Mouse (Mus musculus): ENCODE data around the gene Dlx6.

Dlx6 gene

DNA sequence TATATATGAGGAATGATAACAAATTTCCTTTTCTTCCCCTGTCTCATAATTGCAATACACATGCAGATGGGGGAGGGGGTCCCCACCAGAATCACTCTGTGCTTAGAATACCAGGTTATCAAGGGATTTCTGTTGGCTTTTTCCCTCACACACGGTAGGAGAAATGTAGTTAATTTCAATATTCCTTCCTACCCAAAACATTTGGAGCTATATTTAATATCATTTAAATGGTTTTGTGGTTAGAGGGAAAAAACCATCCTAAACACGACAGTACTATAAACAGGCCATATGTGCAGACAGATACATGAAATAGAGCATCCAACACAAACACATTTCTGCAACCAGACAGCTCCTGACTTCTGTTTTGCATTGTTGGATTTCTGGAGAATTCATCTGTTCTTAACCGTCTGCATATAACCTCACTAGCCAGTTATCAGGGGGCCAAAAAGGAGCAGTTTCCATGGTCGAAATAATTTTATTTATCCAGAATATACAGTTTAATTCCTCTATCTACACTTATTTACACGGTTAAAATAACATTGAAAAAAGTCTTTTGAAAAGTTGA is 14.3 kb downstream of the Dlx6 start:
- no peak for DNase-seq (ENCODE audit: low spot score in 2 of 2)

DNA sequence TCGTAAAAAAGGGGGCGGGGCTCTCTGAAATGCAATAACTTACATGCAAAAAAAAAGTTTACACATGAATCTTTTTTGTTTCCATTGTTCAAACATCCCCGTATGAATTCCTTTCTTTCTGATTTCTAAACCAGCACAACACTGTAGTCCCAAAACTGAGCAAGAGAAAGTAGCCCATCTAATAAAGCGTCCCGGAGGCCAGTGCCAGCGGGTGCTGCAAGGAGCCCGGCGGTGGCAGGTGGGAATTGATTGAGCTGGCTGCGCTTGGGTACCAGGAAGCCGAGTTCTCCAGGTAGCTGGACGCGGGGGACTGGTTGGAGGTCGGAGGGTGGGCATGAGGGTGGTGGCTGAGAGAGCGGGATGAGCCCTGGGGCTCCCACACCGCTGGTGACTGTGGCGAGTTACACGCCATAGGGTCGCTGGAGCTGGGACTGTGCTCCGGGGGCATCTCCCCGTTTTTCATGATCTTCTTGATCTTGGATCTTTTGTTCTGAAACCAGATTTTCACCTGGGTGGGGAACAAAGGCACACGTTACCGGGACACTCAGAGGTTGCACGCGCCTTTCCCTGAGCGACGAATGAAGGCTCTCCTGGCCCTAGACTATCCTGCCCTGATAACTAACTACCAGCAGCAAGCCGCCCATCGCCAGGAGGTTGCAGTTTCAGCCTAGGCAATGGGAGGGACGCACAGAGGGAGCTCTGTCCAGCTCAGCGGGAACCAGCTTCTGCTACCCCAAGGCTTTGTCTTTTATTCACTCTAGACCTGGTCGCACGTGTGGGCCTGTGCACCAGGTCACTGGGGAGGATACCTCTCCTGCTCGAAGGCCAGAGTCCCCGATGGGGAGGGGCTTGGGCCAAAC is 15.1 kb downstream of the Dlx6 start:
- DNase-seq (ENCODE audit: low spot score in 2 of 2): peak in 1 of 2 experiments; percentile 15

DNA sequence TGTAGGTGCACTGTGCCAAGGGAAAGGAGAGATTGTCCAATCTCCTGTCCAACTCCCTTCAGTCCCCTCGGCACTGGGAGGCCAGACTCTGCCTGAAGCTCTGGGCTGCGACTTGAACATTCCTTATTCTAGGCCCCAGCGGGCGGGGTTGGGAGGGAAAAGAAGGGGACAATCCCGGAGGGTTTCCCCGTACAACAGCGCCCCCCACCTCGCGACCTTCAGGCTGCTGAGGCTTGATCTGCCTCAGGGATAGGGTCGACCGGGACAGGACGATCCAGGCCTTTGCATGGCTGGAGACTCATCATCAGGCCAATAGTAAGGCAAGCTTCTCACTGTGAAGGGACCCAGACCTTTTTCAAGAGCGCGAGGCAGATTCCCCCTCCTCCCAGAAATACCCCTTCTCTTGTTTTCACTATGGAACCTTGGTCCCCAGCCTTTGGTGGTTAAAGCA is 15.7 kb downstream of the Dlx6 start:
- peak in 1 of 2 experiments; percentile 0 for DNase-seq (ENCODE audit: low spot score in 2 of 2)

DNA sequence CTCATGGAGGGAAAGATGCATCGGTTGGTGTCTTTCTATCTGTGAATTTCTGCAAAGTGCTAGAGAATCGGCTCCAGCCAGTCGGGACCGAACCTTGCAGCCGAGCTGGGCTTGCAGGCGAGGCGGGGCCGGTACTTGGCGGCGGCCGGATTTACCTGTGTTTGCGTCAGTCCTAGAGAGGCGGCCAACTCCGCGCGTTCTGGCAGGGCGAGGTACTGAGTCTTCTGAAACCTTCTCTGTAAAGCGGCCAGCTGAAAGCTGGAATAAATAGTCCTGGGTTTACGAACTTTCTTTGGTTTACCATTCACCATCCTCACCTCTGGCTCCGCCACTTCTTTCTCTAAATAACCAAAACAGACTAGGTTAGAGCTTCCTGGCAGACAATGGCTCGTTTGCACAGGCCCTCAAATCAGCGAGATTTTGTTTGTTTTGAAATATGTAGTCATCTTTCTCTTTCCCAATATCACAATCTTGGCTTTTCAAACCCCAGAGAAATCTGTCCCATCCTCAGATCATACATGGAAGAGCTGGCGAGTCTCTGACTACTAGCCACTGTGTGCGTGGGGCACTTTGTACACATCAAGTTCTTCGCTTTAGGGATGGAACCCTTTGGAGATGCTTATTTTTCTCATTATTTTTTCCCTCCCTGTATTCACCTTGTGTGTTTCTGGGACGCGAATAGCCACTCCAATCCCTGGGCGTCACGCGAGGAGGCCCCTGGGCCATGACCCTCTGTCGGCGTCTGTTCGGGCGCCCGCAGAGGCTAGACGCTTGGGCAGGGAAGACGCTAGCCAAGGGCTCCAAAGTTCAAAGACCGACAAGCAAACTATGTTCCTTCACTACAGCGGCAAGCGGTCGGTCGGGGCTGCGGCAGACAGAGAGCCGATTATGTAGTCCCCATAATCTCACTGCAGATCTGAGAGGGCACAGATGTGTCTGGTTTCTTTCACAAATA is 16.5 kb downstream of the Dlx6 start:
- peak; percentile 11 to 31 for DNase-seq (ENCODE audit: low spot score in 2 of 2)

DNA sequence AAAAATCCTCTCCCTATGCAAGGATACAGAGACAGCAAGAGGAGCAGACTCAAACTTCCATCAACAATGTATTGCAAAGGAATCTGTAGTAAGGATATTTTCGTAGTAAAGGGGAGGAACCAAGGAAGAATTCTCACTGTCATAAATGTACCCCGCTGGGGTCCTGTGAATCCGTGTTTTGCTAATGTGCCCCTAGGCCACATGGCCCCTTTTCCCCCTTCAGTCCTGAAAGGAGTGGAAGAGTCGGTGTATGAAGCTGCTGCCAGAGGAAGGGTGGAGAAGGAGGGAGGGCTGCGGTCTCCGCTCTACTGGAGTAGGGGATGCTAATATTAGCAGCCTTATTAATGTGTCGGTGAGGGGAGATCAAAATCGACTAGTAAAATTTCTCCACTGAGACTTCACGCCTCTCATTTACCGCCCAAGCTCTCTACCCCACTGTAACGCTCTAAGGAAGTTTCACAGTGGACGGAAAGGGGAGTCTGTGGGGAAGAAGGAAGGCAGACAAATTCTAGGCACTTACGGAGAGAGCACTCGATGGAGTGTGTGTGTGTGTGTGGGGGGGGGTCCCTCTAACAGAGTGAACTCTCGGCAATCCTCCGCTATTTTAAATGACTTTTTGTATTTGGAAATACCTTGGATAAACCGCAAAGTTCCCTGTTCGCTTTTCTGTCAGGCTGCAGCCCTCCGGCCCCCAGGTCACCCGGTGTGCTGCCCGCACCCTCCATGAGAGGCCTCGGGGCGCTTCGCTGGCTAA is 17.4 kb downstream of the Dlx6 start:
- DNase-seq (ENCODE audit: low spot score in 2 of 2): peak in 1 of 2 experiments; percentile 6

DNA sequence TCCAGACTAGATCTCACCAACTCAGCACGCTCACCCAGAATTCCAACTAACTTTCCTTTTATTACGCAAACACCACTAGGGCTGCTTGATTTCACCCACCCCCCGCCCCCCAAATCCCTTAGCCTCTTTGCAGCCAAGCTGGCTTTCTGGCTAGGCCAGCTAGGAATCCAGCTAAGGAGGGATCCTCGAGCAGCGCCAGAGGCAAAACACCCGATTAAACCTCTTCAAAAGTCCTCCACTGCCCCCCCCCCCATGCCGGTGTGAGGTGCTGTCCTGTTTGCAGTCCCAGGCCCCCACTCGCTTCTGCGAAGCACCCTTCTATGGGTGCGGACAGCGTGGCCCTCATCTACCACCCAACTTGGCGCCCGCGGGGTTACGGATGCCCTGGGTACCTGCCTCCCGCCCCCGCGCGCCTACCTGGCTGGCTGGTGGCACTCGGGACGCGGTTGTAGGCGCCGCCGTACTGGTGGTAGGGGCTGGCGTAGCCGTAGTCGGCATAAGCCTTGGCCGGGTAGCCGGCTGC is 18.0 kb downstream of the Dlx6 start:
- DNase-seq (ENCODE audit: low spot score in 2 of 2): no peak

DNA sequence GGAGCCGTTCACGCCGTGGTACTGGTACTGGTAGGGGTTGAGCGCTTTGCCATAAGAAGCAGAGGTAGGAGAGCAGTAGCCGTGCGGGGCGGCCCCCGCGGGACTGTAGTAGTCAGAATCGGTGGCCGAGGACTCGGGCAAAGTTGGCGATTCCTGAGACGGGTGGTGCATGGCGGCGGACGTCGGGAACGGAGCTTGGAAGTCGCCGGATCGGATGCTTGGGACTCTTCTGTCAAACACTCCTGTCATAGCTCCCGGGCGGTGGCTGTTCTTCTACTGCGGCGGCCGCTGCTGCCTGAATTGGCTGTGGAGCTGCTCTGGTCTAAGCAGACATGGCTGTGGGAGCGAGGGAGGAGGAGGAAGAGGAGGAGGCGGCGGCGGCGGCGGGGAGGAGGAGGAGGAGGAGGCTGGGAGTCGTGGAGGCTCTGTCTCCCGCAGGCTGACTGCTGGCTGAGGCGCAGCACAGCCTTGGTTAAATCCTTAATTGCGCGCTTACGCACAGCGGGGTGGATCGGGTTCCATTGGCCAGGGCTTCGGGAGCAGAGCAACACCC is 18.6 kb downstream of the Dlx6 start, which contains the start of gene Dlx5:
Gene Dlx5 (minus strand): TSS at position 448 of the 553 bp plus-strand sequence.
- peak in 1 of 2 experiments; percentile 46 for DNase-seq (ENCODE audit: low spot score in 2 of 2)

DNA sequence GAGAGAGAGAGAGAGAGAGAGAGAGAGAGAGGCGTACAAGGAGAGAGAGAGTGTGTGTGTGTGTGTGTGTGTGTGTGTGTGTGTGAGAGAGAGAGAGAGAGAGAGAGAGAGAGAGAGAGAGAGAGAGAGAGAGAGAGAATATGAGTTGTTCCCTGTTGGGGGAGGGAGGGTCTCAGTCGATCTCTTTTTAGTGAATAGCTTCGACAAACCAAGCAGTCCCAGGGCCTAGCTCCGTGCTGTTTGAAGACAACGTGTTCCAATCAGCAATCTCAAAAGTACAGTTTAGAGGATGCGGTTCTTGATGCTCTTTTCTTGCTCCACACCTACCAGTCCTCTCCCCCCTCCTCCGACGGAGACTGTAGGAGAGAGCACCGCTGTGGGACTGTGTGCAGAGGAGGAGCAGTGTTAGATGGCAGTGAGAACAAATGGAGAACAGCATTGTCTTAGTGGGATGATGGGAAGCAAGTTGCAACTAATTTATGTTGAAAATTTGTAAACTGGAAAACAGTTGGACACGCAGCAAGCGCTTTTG is 19.2 kb downstream of the Dlx6 start:
- DNase-seq (ENCODE audit: low spot score in 2 of 2): peak in 1 of 2 experiments; percentile 2

DNA sequence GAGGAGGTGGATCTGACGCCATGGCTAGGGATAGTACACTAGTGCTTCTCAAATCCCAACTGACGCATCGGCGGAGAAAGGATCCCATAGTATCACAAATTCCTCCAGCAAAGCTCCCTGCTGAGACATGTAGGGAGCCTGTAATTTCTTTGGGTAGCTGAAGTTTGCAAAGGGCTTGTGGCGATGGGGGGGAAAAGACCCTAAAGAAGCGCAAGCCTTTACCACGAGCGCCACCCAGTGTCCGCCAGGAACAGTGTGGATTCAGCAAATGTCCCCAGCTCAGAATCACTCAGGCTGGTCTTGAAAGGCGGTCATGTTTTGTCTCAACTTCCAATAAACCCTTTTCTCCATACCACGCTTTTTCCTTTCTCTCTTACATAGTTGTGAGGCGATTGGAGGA is 21.8 kb downstream of the Dlx6 start:
- DNase-seq (ENCODE audit: low spot score in 2 of 2): no peak

DNA sequence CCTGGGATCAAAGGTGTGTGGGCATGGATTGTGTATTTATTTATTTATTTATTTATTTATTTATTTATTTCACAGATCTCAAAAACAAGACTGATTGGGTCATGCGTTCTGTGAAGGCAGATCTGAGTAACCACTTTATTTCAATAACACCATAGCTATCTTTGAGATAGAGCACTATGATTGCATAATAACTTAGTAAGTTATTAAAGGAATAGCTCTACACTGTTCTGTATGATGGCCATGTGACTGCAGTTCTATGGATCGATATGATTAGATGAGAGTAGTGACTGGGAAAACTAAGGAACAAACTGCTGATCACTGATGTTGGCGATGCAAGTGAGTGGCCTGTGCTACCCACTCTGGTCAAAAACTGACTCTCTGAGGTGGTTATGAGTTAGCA is 23.1 kb downstream of the Dlx6 start:
- DNase-seq (ENCODE audit: low spot score in 2 of 2): no peak

DNA sequence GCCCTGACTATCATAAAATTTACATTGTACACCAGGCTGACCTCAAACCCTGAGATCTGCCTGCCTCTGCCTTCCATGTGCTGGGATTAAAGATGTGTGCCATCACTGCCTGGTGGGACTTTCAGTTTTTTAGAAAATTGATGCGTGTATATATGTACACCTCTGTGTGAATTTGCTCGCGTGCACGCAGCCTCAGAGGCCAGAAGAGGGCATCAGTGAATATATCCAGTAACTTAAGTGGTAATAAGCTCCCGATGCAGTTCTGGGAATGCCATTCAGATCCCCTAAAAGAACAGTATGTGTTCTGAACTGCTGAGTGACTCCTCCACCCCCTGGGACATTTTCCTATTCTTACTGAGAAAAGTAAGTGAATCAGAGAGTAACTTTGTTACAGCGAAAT is 26.9 kb downstream of the Dlx6 start:
- no peak for DNase-seq (ENCODE audit: low spot score in 2 of 2)

DNA sequence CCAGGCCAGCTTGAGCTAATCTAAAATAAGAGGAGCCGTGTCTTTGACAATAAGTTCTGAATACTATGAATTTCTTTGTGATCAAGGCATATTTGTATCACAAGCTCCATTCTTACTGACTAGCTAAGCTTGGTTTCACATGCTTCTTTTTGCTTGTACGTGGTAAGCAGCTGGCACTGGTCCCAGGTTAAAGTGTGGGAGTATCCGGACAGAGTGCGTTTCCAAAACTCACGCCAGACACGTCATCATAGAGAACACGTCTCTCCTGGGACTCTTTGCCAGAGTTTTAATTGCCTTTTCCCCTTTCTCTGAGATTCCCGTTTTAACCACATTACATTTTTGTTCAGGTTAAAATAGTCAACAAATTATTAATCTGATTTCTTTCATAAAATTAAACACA is 46.5 kb downstream of the Dlx6 start:
- no peak for DNase-seq (ENCODE audit: low spot score in 2 of 2)

DNA sequence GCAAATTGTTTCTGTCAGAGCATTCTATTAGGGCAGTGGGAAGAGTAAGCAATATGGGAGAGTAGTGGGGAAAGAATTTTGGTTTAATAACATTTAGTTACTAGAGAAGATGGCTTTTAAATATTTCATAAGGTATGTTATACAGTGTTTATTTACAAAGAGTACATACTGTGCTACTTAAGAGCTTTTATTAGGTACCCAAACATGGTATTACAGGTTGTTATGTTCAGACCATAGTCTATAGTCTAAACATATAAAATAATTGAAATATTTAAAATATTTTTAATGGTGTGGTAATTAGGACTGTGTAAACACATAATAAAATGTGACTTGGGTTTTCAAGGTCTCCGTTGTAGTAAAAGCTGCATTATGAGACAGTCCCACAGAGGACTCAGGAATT is 51.2 kb downstream of the Dlx6 start:
- no peak for DNase-seq (ENCODE audit: low spot score in 2 of 2)

DNA sequence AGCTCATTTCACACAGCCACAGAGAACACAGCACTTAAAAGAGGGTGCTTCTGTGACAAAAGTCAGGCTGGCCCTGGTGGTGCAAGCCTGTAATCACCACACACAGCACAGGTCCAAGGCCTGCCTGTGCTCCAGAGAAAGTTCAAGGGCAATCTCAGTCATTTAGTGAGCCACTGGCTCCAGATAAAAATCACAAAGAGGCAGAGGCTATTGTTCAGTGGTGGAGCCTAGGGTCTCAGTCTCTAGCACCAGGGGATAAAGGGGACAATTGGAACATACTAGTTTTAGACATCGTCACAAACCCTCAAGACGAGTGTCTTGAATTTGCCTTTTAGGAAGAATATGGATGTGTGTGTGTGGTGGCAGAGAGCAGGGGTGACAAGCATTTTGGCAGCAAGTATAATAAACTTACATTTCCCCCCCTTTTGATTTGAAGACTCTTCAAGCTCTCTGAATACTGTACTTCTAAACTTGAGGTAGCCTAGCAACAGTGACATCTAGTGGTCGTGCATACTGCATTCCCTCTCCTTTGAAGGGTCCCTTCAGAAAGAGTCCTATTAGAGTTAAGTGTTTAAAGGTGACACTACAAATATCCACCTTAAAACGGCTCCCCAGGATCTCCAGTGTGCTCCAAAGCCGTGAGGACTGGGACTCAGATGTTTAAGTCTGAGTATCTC is 51.9 kb downstream of the Dlx6 start:
- peak; percentile 20 to 51 for DNase-seq (ENCODE audit: low spot score in 2 of 2)

DNA sequence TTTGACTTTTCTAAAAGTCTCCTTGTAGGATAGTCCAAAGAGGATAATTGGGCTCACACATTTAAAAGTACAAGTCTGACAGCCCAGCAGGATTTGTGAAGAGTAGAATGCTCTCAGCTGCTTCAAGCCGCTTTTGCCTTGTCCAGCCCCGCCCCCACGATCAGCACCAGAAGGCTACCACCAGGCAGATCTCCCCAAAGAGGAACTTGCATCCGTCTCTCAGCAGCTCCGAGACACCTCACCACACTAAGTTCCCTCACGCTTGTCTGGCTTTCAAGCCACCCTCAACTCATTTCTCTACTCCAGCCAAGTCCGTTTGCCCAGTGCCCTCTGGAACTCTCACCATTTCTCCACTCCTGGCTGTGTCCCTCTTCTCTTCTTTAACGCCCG is 52.4 kb downstream of the Dlx6 start:
- no peak for DNase-seq (ENCODE audit: low spot score in 2 of 2)

DNA sequence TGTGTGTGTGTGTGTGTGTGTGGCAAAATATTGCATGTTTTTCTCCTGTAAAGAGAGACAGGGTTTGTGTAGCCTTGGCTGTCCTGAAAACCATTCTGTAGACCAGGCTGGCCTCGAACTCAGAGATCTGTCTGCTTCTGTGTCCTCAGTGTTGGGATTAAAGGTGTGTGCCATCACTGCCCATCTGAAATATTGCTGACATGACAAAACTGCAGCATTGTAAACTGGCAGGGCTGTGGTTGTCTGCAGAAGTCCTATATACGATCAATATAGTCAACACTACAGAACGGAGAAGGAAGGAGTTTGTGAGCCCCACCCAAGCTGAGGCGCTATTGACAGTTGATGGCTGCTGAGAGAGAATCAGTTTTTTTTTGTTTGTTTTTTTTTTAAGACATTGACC is 54.2 kb downstream of the Dlx6 start:
- no peak for DNase-seq (ENCODE audit: low spot score in 2 of 2)

All from frontal cortex, postnatal 36 days (tissue).